Comparison of ENCODE assay signal across 8 mouse cellular contexts in genomic region chr19:25399511-25400211, GRCm38 (mm10).
A peak's percentile ranks its signal among the peaks of the same experiment; 100 is the strongest.
DNase-seq lines count a peak whose midpoint lies in the region; ATAC-seq and TF ChIP-seq lines count a peak whose summit lies in the region.

No protein-coding gene starts in this region.

- H3K4me3 ChIP-seq in lung, embryonic 15.5 days: no peak overlapping the region
- no peak overlapping the region for H3K4me3 ChIP-seq in lung, adult 2 months (replicated peaks; ENCODE audit: extremely low read depth, low read depth, low read length)
- peak overlapping the region; percentile 8 for H3K4me3 ChIP-seq in heart, embryonic 13.5 days
- H3K4me3 ChIP-seq in midbrain, embryonic 14.5 days (replicated peaks; ENCODE audit: low read depth, low read length): 0 out of 2 replicates have a peak overlapping the region, but pooled peaks have one; percentile 16

- no peak overlapping the region for H3K9ac ChIP-seq in lung, embryonic 15.5 days
- peak overlapping the region; percentile 64 for H3K9ac ChIP-seq in heart, embryonic 13.5 days
- no peak overlapping the region for H3K9ac ChIP-seq in midbrain, embryonic 14.5 days (replicated peaks; ENCODE audit: low read length)

- peaks cover 48% of the 10 kb centered on the region for H3K4me1 ChIP-seq in lung, embryonic 15.5 days
- H3K4me1 ChIP-seq in lung, adult 2 months (ENCODE audit: control insufficient read depth, insufficient read depth, low read length): peaks cover 7% of the 10 kb centered on the region; the same call in 1 of the 2 replicates
- peaks cover 86% of the 10 kb centered on the region for H3K4me1 ChIP-seq in heart, embryonic 13.5 days
- peaks cover 30% of the 10 kb centered on the region for H3K4me1 ChIP-seq in midbrain, embryonic 14.5 days (ENCODE audit: control insufficient read depth, insufficient read depth, low read length)

- 5% methylated on average over 9 of the region's 9 CpGs for WGBS in lung, embryonic 15.5 days
- WGBS in lung, adult 2 months: 10% methylated on average over 9 of the region's 9 CpGs
- WGBS in heart, embryonic 13.5 days: 10% methylated on average over 9 of the region's 9 CpGs
- WGBS in midbrain, embryonic 14.5 days: 8% methylated on average over 9 of the region's 9 CpGs

- H3K27me3 ChIP-seq in lung, embryonic 15.5 days: no peaks in the 10 kb centered on the region
- H3K27me3 ChIP-seq in heart, embryonic 13.5 days (replicated peaks): no peaks in the 10 kb centered on the region
- H3K27me3 ChIP-seq in midbrain, embryonic 14.5 days (ENCODE audit: control insufficient read depth, insufficient read depth, low read length): peaks cover 15% of the 10 kb centered on the region

- ATAC-seq in lung, embryonic 15.5 days (ENCODE audit: borderline replicate concordance, extremely low read depth, low FRiP score, low TSS enrichment): peak; percentile 37; the same call in 1 of the 2 replicates
- no peak for ATAC-seq in heart, embryonic 13.5 days (ENCODE audit: extremely low read depth, insufficient number of reproducible peaks, low FRiP score, low TSS enrichment)
- no peak for ATAC-seq in midbrain, embryonic 14.5 days (ENCODE audit: low FRiP score, low TSS enrichment)
- no peak for ATAC-seq in megakaryocyte, adult 5-6 weeks (ENCODE audit: poor library complexity, severe bottlenecking)

- peak overlapping the region; percentile 42 for H3K4me2 ChIP-seq in lung, embryonic 15.5 days
- H3K4me2 ChIP-seq in heart, embryonic 13.5 days: peak overlapping the region; percentile 49
- H3K4me2 ChIP-seq in midbrain, embryonic 14.5 days (ENCODE audit: low read length): peak overlapping the region; percentile 50

- DNase-seq in lung, adult 2 months: no peak
- peak; percentile 79 for DNase-seq in kidney, postnatal 10 days
- DNase-seq in midbrain, embryonic 14.5 days: peak; percentile 52
- DNase-seq in T-cell, adult 2 months (ENCODE audit: low spot score): no peak
- DNase-seq in frontal cortex, adult 2 months (ENCODE audit: extremely low spot score in 1 of 2, low spot score in 1 of 2): no peak

- H3K36me3 ChIP-seq in lung, embryonic 15.5 days: no peaks in the 10 kb centered on the region
- H3K36me3 ChIP-seq in heart, embryonic 13.5 days: no peaks in the 10 kb centered on the region
- H3K36me3 ChIP-seq in midbrain, embryonic 14.5 days (ENCODE audit: control insufficient read depth, insufficient read depth, low read length): no peaks in the 10 kb centered on the region

- no peak for TF ChIP-seq CTCF in lung, adult 2 months (IDR thresholded peaks at IDR 0.05; ENCODE audit: insufficient read depth, low read length)

- peak overlapping the region; percentile 48 for H3K27ac ChIP-seq in lung, embryonic 15.5 days
- peak overlapping the region; percentile 92 for H3K27ac ChIP-seq in heart, embryonic 13.5 days (replicated peaks)
- H3K27ac ChIP-seq in midbrain, embryonic 14.5 days (replicated peaks; ENCODE audit: low read depth, low read length): 0 out of 2 replicates have a peak overlapping the region, but pooled peaks have one; percentile 42

- no peak for TF ChIP-seq POLR2A in lung, adult 2 months (IDR thresholded peaks at IDR 0.05; ENCODE audit: borderline replicate concordance, extremely low read depth, low read depth, low read length)

- H3K9me3 ChIP-seq in lung, embryonic 15.5 days: no peaks in the 10 kb centered on the region
- no peaks in the 10 kb centered on the region for H3K9me3 ChIP-seq in heart, embryonic 13.5 days
- no peaks in the 10 kb centered on the region for H3K9me3 ChIP-seq in midbrain, embryonic 14.5 days (ENCODE audit: control insufficient read depth, low read length)

Comparison
In these comparisons a context has a peak if more than half of its experiments do, and no peak if none do; other contexts are left out.
1. H3K27ac ChIP-seq: peak in every context shown above with its lines; median percentile 92 in heart, embryonic 13.5 days; 48 in lung, embryonic 15.5 days; 42 in midbrain, embryonic 14.5 days.
2. H3K4me3 ChIP-seq: peak in heart, embryonic 13.5 days (single experiment) and midbrain, embryonic 14.5 days (single experiment); none in lung, embryonic 15.5 days (single experiment) and lung, adult 2 months (single experiment).
3. DNase-seq: peak in kidney, postnatal 10 days (single experiment) and midbrain, embryonic 14.5 days (single experiment); none in lung, adult 2 months (single experiment), T-cell, adult 2 months (single experiment) and frontal cortex, adult 2 months (0 of 2).
4. Peak in every context shown above with its lines, with median percentiles within 50 percentile points of each other: H3K4me2 ChIP-seq.